Mouse (Mus musculus) embryonic fibroblast, embryonic 13.5 days (primary cell): ENCODE data around the gene Spp2.

Experiments used
- CTCF ChIP-seq: IDR thresholded peaks from 2 replicates; pipeline ENCODE4 v1.5.1; 2011; ENCODE audit warnings: mild to moderate bottlenecking, control low read depth, low read length, moderate library complexity, borderline replicate concordance; ENCODE audit not compliant: insufficient read depth
- POLR2A ChIP-seq: IDR thresholded peaks from 2 replicates; pipeline ENCODE4 v1.6.1; 2011; ENCODE audit warnings: low read depth, mild to moderate bottlenecking, control low read depth, low read length, moderate library complexity

DNA sequence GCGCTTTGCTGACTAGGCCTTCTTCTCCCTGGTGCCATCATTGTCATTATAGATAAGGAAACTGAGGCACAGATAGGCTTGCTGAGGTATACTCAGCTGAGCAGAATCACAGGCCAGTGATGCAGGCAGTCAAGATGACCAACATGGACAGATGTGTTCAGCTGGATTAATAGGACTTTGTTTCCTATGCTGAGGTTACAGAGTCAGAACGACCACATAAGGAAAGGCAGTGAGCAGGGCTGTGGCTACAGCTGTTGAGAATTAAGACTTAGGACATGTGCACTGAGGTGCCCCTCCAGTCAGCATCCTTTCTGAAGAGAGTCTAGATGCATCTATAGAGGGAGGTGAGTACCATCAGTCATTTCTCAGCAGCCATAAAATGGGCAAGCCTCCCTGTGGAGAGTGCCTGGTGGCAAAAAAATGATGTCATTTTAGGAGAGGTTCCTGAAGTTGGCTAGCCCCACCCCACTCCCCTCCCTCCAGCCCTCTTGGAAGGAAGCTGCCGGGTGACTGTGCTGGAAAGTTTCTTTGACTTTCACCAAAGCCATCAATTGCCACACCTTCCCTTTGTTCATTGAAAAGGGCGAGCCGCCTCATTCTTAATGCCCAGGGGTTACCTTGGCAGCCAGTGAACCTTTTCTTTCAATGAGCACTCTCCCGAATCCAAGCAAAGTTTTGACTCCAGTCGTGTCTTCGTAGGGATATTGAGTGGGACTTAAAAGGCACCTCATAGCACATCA is 59.7 kb downstream of the Spp2 start:
- TF ChIP-seq POLR2A (no peak), CTCF (no peak)
